Comparison of ENCODE assay signal across 25 mouse cellular contexts in the genomic region with DNA sequence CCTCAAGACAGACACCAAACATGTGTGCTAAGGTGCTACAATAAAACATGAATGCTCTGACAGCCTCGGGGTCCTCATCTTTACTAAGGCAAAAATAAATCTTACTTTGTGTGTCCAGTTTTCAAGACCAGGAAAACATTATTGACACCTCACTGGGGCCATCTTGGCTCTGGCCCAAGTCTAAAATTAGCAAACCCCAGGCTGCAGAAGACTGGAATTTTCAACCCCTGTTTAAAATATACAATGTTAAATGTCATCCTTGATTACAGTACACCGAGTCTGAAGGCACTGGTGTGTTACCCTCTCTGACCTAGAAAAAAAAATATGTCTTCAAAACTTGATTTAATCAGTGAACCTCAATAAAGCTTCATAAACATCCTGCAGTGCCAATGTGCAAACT. TPM values are rescaled to one million over a fixed set of nuclear protein-coding genes. Genes with fewer than 3 reads are reported as not detected.
DNase-seq lines count a peak whose midpoint lies in the region; ATAC-seq and TF ChIP-seq lines count a peak whose summit lies in the region.
"Had no signal": no experiment of that assay in that cellular context is flagged by ENCODE, and none has a peak within 500 bp of the region (broad histone marks: within the 10 kb centered on the region; RNA-seq: fewer than 3 reads in every experiment).

No protein-coding gene starts in this region.

- H3K27me3 ChIP-seq in heart, embryonic 12.5 days (replicated peaks): no peaks in the 10 kb centered on the region
- H3K27me3 ChIP-seq in lung, embryonic 14.5 days (ENCODE audit: insufficient read depth, low read length): no peaks in the 10 kb centered on the region
- H3K27me3 ChIP-seq in midbrain, postnatal 0 days (ENCODE audit: insufficient read depth, low read length): no peaks in the 10 kb centered on the region
- H3K27me3 ChIP-seq: intestine, embryonic 15.5 days had no signal

- no peak overlapping the region for H3K4me2 ChIP-seq in heart, embryonic 12.5 days
- no peak overlapping the region for H3K4me2 ChIP-seq in lung, embryonic 14.5 days
- no peak overlapping the region for H3K4me2 ChIP-seq in midbrain, postnatal 0 days (ENCODE audit: low read depth, low read length, poor library complexity, severe bottlenecking)
- H3K4me2 ChIP-seq: hindbrain, embryonic 14.5 days; intestine, embryonic 15.5 days had no signal

- DNase-seq in cerebellum, postnatal 10 days: peak; percentile 29 to 33
- no peak for DNase-seq in heart, adult 11 months
- DNase-seq in lung, embryonic 14.5 days: peak; percentile 28
- DNase-seq in lung, postnatal 4 days: no peak
- no peak for DNase-seq in midbrain, postnatal 0 days (ENCODE audit: low spot score)
- DNase-seq: adrenal gland, adult 8-10 months; adrenal gland, postnatal 36 days; B cell, adult 2 months; cerebellum, adult 11 months; cerebellum, adult 9-10 months; gastrocnemius, adult 2 months; gastrocnemius, postnatal 25 days; kidney, adult 18-20 months had no signal

- no peaks in the 10 kb centered on the region for H3K36me3 ChIP-seq in heart, embryonic 12.5 days
- H3K36me3 ChIP-seq in lung, embryonic 14.5 days (ENCODE audit: insufficient read depth): no peaks in the 10 kb centered on the region
- no peaks in the 10 kb centered on the region for H3K36me3 ChIP-seq in midbrain, postnatal 0 days (ENCODE audit: insufficient read depth, low read length)
- H3K36me3 ChIP-seq: embryonic facial prominence, embryonic 10.5 days; forebrain, embryonic 10.5 days; G1E; hindbrain, embryonic 10.5 days; intestine, embryonic 15.5 days had no signal

- H3K4me1 ChIP-seq in heart, embryonic 12.5 days (replicated peaks): peaks cover 15% of the 10 kb centered on the region
- no peaks in the 10 kb centered on the region for H3K4me1 ChIP-seq in lung, embryonic 14.5 days (ENCODE audit: insufficient read depth)
- no peaks in the 10 kb centered on the region for H3K4me1 ChIP-seq in midbrain, postnatal 0 days (ENCODE audit: insufficient read depth, low read length)
- H3K4me1 ChIP-seq: embryonic facial prominence, embryonic 10.5 days; forebrain, embryonic 10.5 days; hindbrain, embryonic 10.5 days; intestine, embryonic 15.5 days had no signal

- ATAC-seq in cerebellum, adult (ENCODE audit: insufficient number of reproducible peaks, low FRiP score, low TSS enrichment): no peak
- ATAC-seq in heart, embryonic 12.5 days (ENCODE audit: insufficient number of reproducible peaks, low FRiP score): no peak; the same call in 1 of the 2 replicates
- no peak for ATAC-seq in lung, embryonic 14.5 days (ENCODE audit: insufficient read depth)
- ATAC-seq in midbrain, postnatal 0 days (ENCODE audit: low FRiP score): no peak
- ATAC-seq: CD4-positive, CD25-positive, alpha-beta regulatory T cell, adult 4 months; forebrain, embryonic 14.5 days; intestine, embryonic 15.5 days had no signal

- no peak overlapping the region for H3K4me3 ChIP-seq in heart, embryonic 12.5 days
- H3K4me3 ChIP-seq in lung, embryonic 14.5 days (ENCODE audit: low read depth, low read length): no peak overlapping the region
- H3K4me3 ChIP-seq in midbrain, postnatal 0 days (ENCODE audit: low read depth, low read length): no peak overlapping the region
- H3K4me3 ChIP-seq: embryonic facial prominence, embryonic 10.5 days; forebrain, embryonic 10.5 days; gastrocnemius, adult 2 months; hindbrain, embryonic 10.5 days; intestine, embryonic 15.5 days had no signal

- H3K9ac ChIP-seq in heart, embryonic 12.5 days: no peak overlapping the region
- H3K9ac ChIP-seq in lung, embryonic 14.5 days: no peak overlapping the region
- no peak overlapping the region for H3K9ac ChIP-seq in midbrain, postnatal 0 days (replicated peaks; ENCODE audit: low read length, poor library complexity, severe bottlenecking)
- H3K9ac ChIP-seq: hindbrain, embryonic 14.5 days; intestine, embryonic 15.5 days had no signal

- H3K27ac ChIP-seq in heart, embryonic 12.5 days (ENCODE audit: poor library complexity, severe bottlenecking): peak overlapping the region; percentile 73
- no peak overlapping the region for H3K27ac ChIP-seq in lung, embryonic 14.5 days (ENCODE audit: low read depth)
- no peak overlapping the region for H3K27ac ChIP-seq in midbrain, postnatal 0 days (ENCODE audit: low read depth, low read length)
- H3K27ac ChIP-seq: embryonic facial prominence, embryonic 10.5 days; forebrain, embryonic 10.5 days; gastrocnemius, adult 2 months; hindbrain, embryonic 10.5 days; hindbrain, embryonic 14.5 days; intestine, embryonic 15.5 days had no signal

- 24% methylated on average over 2 of the region's 2 CpGs for WGBS in heart, embryonic 12.5 days
- 23% methylated on average over 2 of the region's 2 CpGs for WGBS in lung, embryonic 14.5 days
- WGBS in midbrain, postnatal 0 days: 62% methylated on average over 2 of the region's 2 CpGs

- H3K9me3 ChIP-seq in heart, embryonic 12.5 days (replicated peaks): no peaks in the 10 kb centered on the region
- no peaks in the 10 kb centered on the region for H3K9me3 ChIP-seq in lung, embryonic 14.5 days (ENCODE audit: low read depth, low read length)
- no peaks in the 10 kb centered on the region for H3K9me3 ChIP-seq in midbrain, postnatal 0 days (ENCODE audit: low read length)
- H3K9me3 ChIP-seq: embryonic facial prominence, embryonic 10.5 days; forebrain, embryonic 10.5 days; G1E; hindbrain, embryonic 10.5 days; intestine, embryonic 15.5 days had no signal

- TF ChIP-seq CTCF in lung, embryonic 14.5 days (IDR thresholded peaks at IDR 0.05; ENCODE audit: low read depth): no peak
- TF ChIP-seq CTCF in midbrain, postnatal 0 days (IDR thresholded peaks at IDR 0.05): no peak

RNA-seq across cellular contexts. Expression of gene Slc35f4, which starts 11.7 kb away (rescaled TPM):
- 0.21 TPM in 1 of 2 replicates, not detected in the other for polyA plus RNA-seq in heart, embryonic 12.5 days (2016; fragmentation: Nextera tagmentation; extraction: Ambion mirVana)
- polyA plus RNA-seq in lung, embryonic 14.5 days (2014; fragmentation: Nextera tagmentation; extraction: Ambion mirVana): 0.11 TPM in 1 of 2 replicates, not detected in the other
- 26.1 and 33.0 TPM in 2 replicates for total RNA-seq in midbrain, postnatal 0 days (2014; rRNA removed)
- 25.6 and 28.2 TPM in 2 replicates for polyA plus RNA-seq in midbrain, postnatal 0 days (2015; fragmentation: Nextera tagmentation; extraction: Ambion mirVana)
- total RNA-seq: adrenal gland, adult 8-10 months; adrenal gland, postnatal 36 days; gastrocnemius, adult 2 months; gastrocnemius, postnatal 25 days; granulocyte monocyte progenitor cell, adult 5-6 weeks had no signal
- polyA plus RNA-seq: CD4-positive, CD25-positive, alpha-beta regulatory T cell, adult 4 months; forebrain, embryonic 10.5 days; G1E; kidney, embryonic 14.5 days had no signal

Comparison
In these comparisons a context has a peak if more than half of its experiments do, and no peak if none do; other contexts are left out.
1. DNase-seq: peak in cerebellum, postnatal 10 days (2 of 2) and lung, embryonic 14.5 days (single experiment); none in heart, adult 11 months (single experiment), lung, postnatal 4 days (0 of 2) and midbrain, postnatal 0 days (single experiment).
2. RNA of gene Slc35f4, which starts 11.7 kb away (polyA plus RNA-seq): 25.6 to 28.2 TPM in midbrain, postnatal 0 days; 0.21 TPM in heart, embryonic 12.5 days and 0.11 TPM in lung, embryonic 14.5 days; every median in the first group is over 10 times any median in the second.